Mouse (Mus musculus) granulocyte monocyte progenitor cell, adult 5-6 weeks (primary cell): ENCODE results near the gene Hoxd13. TPM values are rescaled to one million over a fixed set of nuclear protein-coding genes. Genes with fewer than 3 reads are reported as not detected.

Experiments used
- ATAC-seq: replicated peaks from 2 replicates; pipeline ENCODE4 v1.8.0; 2016; ENCODE audit warnings: mild to moderate bottlenecking, moderate TSS enrichment, inconsistent platforms; ENCODE audit not compliant: poor library complexity, severe bottlenecking
- total RNA-seq, 2 experiments: library from RNA; stranded (forward) in 1 of 2; stranded (reverse) in 1 of 2; fragments of 200-712, 200-1000 nt in 1 of 2; fragments of >200 nt in 1 of 2; fragmentation: Nextera tagmentation in 1 of 2; gene quantifications; 2 replicates each; pipeline ENCODE4 v1.2.3; 2014 to 2017

Hoxd13 gene
- total RNA-seq, 2 experiments from 2014 or later = not detected

DNA sequence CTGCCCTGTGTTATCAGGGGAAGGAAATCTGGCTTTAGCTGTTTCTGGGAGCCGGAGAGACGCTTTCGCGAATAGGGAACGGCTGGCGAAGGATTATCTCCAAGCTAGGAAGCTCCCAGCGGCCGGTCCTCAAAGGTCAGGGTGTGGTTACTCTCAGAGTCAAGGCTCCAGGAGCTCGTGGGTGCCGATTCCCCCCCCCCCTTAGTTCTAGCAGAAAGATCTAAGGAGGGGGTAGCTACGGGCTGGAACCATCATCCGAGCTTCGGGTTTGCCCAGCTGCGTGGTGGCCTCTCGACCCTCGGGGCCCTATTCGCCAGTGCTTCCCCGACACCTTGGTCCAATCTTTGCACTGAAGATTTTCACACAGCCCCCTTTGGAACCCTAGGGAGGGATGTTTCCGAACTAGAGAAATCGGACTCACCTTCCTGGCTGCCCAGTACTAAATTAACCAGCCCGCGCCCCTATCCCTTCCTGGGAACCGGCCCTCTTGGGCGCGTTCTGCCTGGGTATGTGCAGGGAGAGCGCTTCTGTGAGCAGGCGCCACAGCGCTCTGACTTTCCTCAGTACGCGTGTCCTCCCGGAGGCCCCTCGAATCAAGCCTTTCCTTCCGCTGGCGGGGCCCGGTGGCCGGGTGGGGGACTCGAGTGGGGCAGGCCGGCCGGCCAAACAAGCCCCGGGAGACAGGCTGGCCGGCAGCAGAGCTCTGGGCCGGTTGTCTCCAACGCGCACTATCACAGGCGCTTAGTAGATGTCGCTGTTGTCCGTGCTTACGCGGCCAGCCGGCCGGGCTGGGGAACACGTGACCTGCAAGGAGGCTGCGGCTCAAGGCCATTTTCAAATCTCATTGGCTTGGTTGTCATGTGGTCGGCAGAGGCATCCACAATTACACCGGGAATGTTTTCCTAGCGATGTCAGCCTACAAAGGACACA, 23.2 kb downstream of the Hoxd13 start, which contains the start of gene Hoxd10:
Hoxd10 (plus strand) TSS at position 903 of the 930 bp plus-strand sequence.
- ATAC-seq = no peak

DNA sequence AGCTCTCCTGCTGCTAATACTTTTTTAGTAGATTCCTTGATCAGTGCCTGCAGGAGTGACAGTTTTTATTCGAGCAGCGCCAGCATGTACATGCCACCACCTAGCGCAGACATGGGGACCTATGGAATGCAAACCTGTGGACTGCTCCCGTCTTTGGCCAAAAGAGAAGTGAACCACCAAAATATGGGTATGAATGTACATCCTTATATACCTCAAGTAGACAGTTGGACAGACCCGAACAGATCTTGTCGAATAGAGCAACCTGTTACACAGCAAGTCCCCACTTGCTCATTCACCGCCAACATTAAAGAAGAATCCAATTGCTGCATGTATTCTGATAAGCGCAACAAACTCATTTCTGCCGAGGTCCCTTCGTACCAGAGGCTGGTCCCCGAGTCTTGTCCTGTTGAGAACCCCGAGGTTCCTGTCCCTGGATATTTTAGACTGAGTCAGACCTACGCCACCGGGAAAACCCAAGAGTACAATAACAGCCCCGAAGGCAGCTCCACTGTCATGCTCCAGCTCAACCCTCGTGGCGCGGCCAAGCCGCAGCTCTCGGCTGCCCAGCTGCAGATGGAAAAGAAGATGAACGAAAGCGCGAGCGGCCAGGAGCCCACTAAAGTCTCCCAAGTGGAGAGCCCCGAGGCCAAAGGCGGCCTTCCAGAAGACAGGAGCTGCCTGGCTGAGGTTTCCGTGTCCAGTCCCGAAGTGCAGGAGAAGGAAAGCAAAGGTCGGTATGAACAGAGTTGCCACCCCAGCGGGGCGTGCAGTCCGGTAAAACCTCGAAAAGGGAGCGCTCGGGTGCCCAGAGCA, 24.1 kb downstream of the Hoxd13 start:
- ATAC-seq = no peak

DNA sequence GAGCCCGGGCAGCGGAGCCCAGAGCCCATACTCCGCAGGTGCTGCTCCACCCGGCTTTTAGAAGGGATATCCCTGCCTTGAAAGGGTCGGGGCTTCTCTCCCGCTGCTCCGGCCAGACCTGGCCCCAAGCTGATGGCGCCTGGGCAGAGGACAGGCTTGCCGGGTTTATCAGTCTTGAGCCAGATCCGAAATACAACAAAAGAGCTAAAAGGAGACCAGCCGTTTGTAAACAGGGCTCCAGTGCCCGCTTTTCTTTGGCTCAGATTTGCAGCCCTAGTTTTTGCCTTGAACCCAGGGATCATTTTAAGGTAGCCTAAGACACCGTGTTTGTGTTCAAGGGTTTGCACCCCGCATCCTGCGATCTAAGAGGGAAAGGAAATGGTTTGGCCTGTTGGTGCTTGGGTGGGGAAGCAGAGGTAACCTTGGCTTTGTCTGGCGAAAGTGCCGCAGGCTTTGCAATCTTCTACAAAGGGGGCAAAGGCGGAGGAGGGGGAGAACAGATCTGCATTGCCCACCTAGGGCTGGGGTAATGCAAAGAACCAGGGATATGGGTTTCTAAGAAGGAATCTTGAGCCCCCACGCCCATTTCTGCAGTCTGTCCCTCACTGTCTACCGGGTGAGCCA, 24.8 kb downstream of the Hoxd13 start:
- ATAC-seq = no peak

DNA sequence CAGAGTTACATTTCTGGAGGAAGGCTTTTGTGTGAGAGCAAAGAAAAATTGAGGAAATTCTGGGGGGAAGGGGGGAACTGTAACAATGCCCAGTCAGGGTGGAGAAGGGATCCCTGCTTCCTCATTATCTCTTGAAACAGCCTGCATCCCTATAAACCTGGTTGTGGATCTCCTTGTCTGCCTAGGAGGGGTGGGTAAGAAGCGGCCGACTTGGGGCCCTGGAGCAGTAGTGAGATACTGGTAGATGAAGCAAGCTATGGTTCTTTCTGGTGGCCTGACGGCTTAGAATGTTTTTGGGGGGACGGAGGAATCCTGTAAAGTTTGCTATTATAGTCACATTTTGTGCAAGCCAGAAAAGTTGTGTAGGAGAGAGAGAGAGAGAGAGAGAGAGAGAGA, 25.3 kb downstream of the Hoxd13 start:
- no peak for ATAC-seq

DNA sequence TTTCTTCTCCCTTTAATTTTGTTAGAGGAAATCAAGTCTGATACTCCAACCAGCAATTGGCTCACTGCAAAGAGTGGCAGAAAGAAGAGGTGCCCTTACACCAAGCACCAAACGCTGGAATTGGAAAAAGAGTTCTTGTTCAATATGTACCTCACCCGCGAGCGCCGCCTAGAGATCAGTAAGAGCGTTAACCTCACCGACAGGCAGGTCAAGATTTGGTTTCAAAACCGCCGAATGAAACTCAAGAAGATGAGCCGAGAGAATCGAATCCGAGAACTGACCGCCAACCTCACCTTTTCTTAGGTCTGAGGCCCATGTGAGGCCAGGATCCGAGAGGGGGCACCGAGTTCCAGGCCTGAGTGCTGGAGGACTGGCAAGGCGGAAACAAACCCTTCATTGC, 26.0 kb downstream of the Hoxd13 start:
- ATAC-seq = no peak

DNA sequence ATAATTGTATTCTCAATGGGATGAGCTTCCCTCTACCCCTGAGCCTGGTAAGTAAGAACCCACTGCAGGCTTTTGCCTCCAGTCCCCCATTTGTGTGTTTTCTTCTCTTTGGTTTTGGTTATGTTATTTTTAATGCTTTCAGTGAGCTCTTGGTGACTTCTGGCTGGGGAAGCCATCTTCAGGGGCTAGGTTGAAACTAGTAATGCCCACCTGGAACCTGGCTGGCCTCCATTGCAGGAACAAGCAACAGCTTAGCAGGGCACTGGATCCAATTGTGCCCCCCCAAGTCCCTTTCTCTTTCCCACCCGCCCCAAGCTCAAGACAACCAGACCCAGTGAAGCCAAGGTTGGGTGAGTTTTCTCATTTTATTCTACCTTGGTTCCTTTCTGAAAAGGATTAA, 27.3 kb downstream of the Hoxd13 start:
- no peak for ATAC-seq

DNA sequence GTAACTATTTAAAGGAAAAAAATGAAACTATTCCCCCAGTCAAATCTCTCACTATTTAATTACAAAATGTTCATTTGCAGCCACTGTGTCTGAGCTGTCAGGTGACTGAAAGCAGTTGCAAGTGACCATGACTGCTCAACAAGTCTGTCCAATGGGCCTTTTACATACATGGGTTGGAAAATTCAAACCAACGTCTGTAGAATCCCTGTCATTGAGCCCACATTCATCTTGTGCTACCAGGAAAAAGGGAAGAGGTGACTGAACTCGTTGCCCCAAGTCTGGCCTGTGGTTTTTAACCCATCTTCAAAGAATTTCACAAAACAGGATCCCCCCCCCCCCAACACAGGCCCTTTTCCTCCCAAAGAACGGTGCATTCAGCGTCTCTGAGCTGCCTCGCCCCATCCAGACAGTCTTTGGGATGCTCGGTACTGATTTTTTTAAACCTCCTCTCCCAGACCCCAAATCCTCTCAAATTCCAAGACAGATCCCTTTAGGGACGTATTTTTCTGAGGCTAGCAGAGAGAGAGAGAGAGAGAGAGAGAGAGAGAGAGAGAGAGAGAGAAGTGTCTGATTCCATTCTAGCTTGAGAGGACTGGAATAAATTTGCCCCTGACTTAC, 27.8 kb downstream of the Hoxd13 start:
- ATAC-seq = no peak

DNA sequence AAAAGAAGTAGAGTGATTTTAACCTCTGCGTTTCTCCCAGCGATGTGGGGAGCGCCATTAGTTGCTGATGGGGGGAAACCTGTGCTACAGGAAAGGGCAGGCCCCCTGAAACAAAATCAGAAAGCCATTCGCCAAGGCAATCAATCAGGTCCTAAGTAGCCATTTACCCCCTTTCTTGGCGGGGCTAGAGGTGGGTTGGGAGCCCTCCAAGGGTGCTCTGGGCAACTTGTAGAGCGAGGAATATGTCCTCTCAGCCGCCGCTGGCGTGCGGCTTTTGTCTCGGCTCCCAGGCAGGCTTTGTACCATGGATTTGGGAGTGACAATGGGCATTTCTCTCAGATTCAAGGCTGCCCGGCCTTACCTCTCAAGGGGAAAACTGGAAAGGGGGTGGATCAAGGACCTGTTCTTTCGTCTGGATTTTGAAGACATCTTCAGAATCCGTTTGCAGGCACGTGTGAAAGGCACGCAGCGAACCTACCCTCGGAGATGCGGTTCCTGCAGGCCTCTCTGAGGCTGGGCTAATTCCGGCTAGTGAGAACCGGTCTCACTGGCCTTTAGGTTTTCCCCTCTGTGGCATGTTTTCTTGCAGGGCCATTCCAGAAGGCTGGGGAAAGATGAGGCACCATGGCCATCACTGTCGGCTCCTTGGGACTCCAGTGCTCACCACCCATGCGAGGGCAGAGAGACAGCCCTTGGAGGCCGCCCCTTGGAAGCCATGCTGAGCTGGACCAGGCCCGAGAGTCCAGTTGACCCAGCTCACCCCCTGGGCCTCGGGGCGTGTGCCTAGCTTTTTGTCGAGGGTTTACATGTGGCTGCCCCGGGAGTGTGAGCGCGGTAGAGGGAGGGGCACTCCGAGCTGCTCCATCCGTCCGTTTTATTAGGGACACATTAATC, 28.6 kb downstream of the Hoxd13 start:
- ATAC-seq = no peak

DNA sequence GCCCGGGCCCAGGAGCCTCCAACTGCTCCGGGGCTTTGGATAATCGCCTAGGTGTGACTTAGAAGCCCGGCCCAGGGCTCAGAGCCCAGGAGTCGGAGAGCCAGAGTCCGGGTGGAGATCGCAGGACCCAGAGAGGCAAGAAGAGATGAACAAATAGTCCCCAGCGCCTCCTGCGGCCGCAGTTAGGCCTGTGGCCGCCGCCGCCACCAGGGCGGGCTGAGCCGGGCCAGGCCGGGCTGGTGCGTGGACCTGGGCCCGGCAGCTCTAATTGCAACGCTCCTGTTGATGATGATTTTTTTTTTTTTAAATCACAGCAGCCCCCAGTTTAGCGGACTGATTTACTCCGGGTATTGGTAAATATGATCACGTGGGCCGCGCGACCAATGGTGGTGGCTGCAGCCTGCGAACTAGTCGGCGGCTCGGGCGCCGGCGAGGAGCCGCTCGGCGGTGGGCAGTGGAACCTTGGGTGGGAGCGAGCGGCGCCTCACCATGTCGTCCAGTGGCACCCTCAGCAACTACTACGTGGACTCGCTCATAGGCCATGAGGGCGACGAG, 29.5 kb downstream of the Hoxd13 start, which contains the start of gene Hoxd9:
Hoxd9 (plus strand) TSS at position 161 of the 555 bp plus-strand sequence.
- ATAC-seq = 0 out of 2 replicates have a peak, but pooled peaks have one; percentile 27

DNA sequence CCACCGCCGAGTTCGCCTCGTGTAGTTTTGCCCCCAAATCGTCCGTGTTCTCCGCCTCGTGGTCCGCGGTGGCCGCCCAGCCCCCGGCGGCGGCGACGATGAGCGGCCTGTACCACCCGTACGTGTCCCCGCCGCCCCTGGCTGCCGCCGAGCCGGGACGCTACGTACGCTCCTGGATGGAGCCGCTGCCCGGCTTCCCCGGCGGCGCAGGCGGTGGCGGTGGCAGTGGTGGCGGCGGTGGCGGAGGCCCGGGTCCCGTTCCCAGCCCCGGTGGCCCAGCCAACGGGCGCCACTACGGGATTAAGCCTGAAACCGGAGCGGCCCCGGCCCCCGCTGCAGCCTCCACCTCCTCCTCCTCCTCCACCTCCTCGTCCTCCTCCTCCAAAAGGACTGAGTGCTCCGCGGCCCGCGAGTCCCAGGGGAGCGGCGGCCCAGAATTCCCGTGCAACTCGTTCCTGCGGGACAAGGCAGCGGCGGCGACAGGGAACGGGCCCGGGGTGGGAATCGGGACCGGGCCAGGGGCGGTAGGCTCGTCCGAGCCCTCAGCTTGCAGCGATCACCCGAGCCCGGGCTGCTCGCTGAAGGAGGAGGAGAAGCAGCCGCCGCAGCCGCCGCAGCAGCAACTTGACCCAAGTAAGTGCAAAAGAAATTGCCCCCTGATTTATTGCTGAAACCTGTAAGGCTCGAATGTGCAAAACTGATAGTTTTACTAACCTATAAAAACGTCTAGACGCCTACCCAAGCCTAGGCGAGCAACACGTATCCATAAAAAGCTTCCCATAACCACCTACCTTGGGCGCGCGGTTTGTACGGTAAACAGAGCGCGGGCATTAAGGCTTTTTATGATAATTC, 30.3 kb downstream of the Hoxd13 start:
- 0 out of 2 replicates have a peak, but pooled peaks have one; percentile 21 for ATAC-seq

DNA sequence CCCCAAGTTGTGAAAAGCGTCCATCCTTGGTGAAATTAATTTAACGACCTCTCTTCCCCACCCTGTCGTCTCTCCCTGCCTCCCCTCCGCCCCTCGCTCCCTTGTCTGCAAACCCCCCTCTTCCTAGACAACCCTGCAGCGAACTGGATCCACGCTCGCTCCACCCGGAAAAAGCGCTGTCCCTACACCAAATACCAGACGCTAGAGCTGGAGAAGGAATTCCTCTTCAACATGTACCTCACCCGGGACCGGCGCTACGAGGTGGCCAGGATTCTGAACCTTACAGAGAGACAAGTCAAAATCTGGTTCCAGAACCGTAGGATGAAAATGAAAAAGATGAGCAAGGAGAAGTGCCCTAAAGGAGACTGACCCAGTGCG, 30.9 kb downstream of the Hoxd13 start:
- no peak for ATAC-seq

DNA sequence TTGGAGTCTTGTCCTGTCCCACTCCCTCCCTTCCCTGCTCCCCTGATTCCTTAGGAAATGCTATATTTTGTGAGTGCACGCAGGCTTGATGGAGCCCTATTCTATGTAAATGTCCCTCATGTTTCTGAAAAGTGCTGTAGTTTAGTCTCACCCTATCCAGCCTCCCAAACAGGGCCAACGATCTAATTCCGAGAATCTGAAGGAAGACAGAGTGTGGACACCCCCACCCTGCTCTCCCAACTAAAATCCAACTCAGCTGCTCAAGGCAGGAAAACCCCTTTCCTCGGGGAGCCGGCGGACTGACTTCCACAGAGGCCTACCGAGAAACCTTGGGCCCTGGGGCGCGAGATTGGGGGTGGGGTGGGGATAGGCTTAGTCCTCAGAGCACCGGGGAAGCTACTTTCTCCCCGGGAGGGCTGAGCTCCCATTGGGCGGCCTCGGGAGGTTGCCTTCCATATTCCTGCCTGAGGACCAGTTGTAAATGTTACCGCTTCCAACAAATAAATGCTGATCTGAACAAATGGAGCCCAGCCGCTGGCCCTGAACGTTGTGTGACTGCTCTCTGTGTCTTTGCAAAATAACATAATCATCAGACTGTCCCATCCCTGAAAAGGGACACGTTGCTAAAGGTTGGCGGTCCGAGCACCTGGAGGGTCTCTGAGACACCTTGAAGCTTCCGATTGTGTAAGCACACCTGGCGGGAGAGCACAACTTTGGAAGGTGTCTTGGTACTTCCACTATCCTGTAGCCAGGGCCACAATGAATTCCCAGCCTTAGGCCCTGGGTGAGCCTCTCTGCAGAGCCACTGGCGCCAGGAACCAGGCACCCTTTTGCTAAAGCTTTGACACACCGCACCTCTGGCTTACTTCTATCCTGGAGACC, 31.8 kb downstream of the Hoxd13 start:
- ATAC-seq = no peak

DNA sequence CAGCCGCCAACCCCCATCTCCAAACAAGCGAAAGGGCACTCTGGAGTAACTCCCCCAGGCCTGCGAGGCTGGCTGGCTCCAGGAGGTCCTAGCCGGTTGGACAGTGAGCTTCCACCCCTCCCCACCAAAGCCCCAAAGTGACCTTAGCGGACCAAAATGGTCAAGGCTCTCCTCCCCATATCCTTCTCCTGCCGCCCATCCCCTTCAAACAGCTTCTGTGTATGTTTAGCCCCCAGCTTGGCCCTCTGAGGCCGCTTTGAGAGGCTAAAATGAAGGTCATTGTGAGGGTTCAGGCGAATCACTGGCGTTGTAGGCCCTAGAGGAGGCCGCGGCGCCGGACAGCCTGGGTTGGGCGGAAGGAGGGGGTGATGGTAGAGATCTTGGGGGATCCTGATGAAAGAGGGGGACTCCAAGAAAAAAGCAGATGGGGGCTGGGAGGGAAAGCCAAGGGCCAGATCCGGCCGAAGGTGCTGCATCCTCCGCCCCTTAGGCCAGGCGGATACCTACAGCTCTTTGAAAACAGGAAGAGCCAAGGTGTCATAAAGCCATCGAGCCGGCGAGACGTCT, 32.5 kb downstream of the Hoxd13 start:
- ATAC-seq = no peak

DNA sequence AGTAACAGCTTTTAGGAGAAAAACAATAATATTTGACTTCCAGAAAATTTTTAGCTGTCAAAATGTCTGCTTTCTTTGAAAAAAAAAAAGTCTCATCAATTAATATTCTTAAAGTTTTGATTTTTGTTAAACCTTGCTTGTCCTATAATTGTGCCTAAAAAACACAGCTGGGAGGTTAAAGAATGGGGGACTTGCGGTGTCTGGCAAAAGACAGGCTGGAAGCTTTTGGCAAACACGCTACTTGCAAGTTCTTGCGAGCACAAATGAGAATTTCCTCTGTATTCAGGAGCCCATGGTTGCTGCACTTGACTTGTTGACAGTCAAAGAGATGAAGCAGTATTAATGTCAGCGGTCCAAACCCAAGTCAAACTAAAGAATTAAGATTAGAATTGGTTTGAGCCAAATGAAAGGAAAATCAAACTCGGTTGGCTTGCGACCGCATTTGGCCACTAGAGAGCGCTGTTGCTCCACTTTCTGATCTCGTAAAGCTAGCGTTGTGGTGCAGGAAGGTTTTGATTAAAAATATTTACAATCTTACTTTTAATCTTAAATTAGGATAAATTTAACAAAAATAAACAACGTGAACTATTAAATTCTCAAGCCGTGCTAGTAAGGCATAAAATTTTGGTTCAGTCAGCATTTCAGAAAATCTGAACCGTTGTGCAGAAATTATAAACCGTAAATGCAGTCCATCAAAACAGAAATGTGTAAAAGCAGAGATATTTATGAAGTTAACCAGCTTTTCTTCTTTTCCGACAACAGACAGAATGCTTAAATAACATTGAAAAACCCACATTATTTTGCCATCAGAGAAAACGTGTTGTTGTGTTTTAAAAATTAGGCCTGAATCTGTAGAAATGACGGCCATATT, 34.1 kb downstream of the Hoxd13 start:
- ATAC-seq = no peak

DNA sequence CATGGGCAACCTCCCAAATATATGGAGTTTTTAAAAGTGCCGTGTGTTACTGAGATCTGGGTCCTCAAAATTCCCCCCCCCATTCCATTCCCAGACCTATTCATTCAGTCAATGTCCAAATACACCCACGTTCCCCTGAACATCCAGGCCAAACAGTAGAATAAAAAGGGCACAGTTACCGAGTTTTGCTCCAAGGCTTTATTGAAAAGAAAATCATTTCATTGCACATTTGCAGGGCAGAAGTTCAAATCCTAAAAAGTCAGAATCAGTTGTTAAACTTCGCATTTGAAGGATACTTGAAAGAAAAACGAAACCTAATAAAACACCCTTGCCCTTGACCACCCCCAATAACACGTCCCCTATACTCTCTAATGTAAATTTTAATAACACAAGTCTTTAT, 34.7 kb downstream of the Hoxd13 start:
- ATAC-seq = no peak

DNA sequence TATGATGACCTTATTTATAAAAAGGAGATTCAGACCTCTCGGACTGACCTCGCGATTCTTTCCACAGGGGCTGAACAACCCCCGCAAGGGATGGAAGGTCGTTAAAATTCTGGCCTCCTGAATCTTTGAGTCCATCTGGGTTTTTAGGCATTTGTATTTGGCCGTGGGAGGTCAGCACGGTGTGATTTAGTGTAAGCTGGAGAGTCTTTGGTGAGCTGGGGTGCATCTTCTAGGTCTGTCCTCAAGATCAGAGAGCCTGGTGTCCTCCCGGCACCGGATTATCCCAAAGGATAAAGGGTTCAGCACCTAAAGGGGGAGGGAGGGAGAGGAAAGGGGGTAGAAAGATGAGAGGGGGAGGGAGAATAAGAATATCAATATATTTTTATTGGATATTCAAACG, 35.2 kb downstream of the Hoxd13 start:
- no peak for ATAC-seq
